Mouse (Mus musculus): Measurements from ENCODE around the gene Elp6. TPM values are rescaled to one million over a fixed set of nuclear protein-coding genes. Genes with fewer than 3 reads are reported as not detected.
A peak's percentile ranks its signal among the peaks of the same experiment; 100 is the strongest.

Gene Elp6
- total and polyA plus RNA-seq, 2 experiments from 2014 or later = 30.5 to 35.5 TPM

DNA sequence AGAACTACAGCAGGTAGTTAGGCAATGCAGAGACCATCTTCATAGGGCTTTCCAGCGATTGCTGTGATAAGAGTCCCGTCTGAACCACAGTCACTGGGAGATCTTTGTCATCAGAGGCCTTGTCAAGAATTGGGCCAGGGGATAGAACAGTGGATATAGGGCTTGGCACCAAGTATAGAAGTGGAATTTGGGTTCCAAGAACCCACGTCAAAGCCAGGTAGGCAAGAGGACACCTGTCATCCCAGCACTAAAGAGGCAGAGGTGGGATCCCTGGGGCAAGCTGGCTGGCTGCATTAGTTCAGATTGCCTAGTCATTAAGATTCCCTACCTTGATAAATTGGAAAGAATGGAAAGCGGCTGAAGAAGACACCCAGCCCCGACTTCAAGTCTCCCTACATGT lies 1.4 kb downstream of the Elp6 start:
- WGBS = 93% methylated on average over 5 of the region's 5 CpGs
- Histone ChIP-seq H3K36me3 (ENCODE audit: insufficient read depth, low read length) (peaks cover 13% of the 10 kb centered on the region), H3K9ac (replicated peaks; ENCODE audit: low read length, poor library complexity, severe bottlenecking) (no peak overlapping the region), H3K4me2 (ENCODE audit: low read depth, low read length, poor library complexity, severe bottlenecking) (no peak overlapping the region), H3K27me3 (ENCODE audit: insufficient read depth, low read length) (no peaks in the 10 kb centered on the region), H3K27ac (ENCODE audit: low read depth, low read length) (peak overlapping the region; percentile 97; the same call in 1 of the 2 replicates), H3K4me1 (ENCODE audit: insufficient read depth, low read length) (peaks cover 5% of the 10 kb centered on the region; the same call in 1 of the 2 replicates), H3K9me3 (ENCODE audit: low read length) (no peaks in the 10 kb centered on the region), H3K4me3 (ENCODE audit: low read depth, low read length) (no peak overlapping the region)
- TF ChIP-seq CTCF (IDR thresholded peaks at IDR 0.05) = no peak
- no peak for ATAC-seq (ENCODE audit: low FRiP score)
- DNase-seq (ENCODE audit: low spot score) = no peak

DNA sequence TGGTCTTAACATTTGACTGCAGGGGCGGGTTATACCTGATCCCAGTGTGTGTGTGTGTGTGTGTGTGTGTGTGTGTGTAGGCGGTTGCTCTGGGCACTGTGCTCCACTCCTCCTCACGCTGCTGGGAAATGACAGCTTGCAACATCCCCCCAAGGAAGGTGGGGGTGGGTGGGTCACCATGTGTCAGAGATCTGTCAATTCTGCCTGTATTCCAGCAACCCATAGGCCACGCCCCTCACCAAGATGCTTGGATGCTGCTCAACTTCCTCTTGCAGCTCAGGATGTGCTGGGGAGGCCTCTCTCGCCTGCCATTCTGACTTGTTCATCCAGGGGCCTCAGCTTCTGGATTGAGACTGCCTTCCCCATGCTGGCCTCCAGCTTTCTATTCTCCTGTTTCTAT lies 9.7 kb downstream of the Elp6 start:
- ATAC-seq (ENCODE audit: low FRiP score) (no peak), DNase-seq (ENCODE audit: low spot score) (no peak)
- Histone ChIP-seq H3K4me1 (ENCODE audit: insufficient read depth, low read length) (no peaks in the 10 kb centered on the region), H3K27ac (ENCODE audit: low read depth, low read length) (no peak overlapping the region), H3K4me3 (ENCODE audit: low read depth, low read length) (no peak overlapping the region), H3K27me3 (ENCODE audit: insufficient read depth, low read length) (no peaks in the 10 kb centered on the region), H3K9ac (replicated peaks; ENCODE audit: low read length, poor library complexity, severe bottlenecking) (no peak overlapping the region), H3K4me2 (ENCODE audit: low read depth, low read length, poor library complexity, severe bottlenecking) (no peak overlapping the region), H3K9me3 (ENCODE audit: low read length) (no peaks in the 10 kb centered on the region), H3K36me3 (ENCODE audit: insufficient read depth, low read length) (peaks cover 43% of the 10 kb centered on the region)
- WGBS = 89% methylated on average over 5 of the region's 5 CpGs
- TF ChIP-seq CTCF (IDR thresholded peaks at IDR 0.05) = no peak

DNA sequence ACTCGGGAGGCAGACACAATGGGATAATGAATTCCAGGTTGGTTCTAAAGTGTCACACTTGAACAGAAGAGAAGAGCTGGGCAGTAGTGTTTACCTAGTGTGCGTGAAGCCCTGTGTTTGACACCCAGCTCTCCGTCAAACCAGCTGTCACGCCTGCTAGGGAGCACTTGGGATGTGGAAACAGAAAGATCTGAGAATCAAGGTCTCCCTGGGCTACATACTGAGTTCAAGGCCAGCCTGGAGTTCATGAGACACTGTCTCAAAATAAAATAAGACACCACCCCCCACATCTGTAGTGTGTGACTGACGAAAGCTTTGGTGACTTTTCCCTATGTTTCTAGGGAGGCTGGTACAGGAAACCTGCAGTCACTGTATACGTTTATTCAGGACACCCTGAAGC lies 10.4 kb downstream of the Elp6 start:
- H3K27ac ChIP-seq (ENCODE audit: low read depth, low read length) = no peak overlapping the region
- peaks cover 43% of the 10 kb centered on the region for H3K36me3 ChIP-seq (ENCODE audit: insufficient read depth, low read length)
- H3K4me2 ChIP-seq (ENCODE audit: low read depth, low read length, poor library complexity, severe bottlenecking) = no peak overlapping the region
- no peaks in the 10 kb centered on the region for H3K27me3 ChIP-seq (ENCODE audit: insufficient read depth, low read length)
- no peak for DNase-seq (ENCODE audit: low spot score)
- WGBS = 91% methylated on average over 6 of the region's 6 CpGs
- H3K4me1 ChIP-seq (ENCODE audit: insufficient read depth, low read length) = no peaks in the 10 kb centered on the region
- no peak overlapping the region for H3K9ac ChIP-seq (replicated peaks; ENCODE audit: low read length, poor library complexity, severe bottlenecking)
- H3K4me3 ChIP-seq (ENCODE audit: low read depth, low read length) = no peak overlapping the region
- no peaks in the 10 kb centered on the region for H3K9me3 ChIP-seq (ENCODE audit: low read length)
- no peak for TF ChIP-seq CTCF (IDR thresholded peaks at IDR 0.05)
- ATAC-seq (ENCODE audit: low FRiP score) = no peak

DNA sequence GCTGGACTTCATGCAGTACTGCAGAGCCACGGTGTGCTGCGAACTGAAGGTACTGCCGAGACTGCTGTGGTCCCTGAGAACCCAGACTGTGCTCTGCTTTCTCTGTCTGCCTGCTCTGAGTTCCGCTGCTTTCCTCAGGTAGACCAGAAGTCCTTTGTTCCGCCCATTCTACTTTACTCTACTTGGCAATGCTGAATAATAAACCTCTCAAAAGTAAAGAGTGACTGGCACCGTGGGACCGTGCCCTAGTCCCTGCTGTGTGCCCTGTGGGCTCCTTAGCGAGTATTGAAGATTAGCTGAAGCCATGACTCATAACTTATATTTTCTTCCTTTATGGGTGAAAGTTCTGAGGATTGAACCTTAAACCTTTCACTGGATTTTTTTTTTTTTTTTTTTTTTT lies 10.9 kb downstream of the Elp6 start:
- Histone ChIP-seq H3K4me3 (ENCODE audit: low read depth, low read length) (no peak overlapping the region), H3K4me1 (ENCODE audit: insufficient read depth, low read length) (no peaks in the 10 kb centered on the region), H3K27ac (ENCODE audit: low read depth, low read length) (no peak overlapping the region), H3K9me3 (ENCODE audit: low read length) (no peaks in the 10 kb centered on the region), H3K27me3 (ENCODE audit: insufficient read depth, low read length) (no peaks in the 10 kb centered on the region), H3K9ac (replicated peaks; ENCODE audit: low read length, poor library complexity, severe bottlenecking) (no peak overlapping the region), H3K4me2 (ENCODE audit: low read depth, low read length, poor library complexity, severe bottlenecking) (no peak overlapping the region), H3K36me3 (ENCODE audit: insufficient read depth, low read length) (peaks cover 42% of the 10 kb centered on the region)
- DNase-seq (ENCODE audit: low spot score) = no peak
- 97% methylated on average over 8 of the region's 8 CpGs for WGBS
- no peak for TF ChIP-seq CTCF (IDR thresholded peaks at IDR 0.05)
- no peak for ATAC-seq (ENCODE audit: low FRiP score)

DNA sequence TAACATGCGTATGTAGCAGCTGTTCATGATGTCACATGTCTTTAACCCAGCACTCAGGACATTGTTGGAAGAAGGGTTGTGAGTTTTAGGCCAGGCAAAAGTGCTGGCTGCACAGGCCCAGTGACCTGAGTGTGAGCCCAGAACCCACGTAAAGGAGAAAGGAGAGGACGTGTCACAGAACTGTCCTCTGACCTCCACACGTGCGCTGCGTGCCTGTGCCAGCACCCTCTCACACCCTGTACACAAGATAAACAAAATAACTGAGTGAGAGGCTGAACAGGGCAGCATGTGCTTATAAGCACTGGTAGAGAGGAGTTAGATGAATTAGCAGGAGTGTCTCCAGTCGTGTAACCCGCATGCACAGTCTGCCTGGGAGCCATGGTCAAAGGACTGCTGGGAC lies 11.5 kb downstream of the Elp6 start:
- no peak for ATAC-seq (ENCODE audit: low FRiP score)
- Histone ChIP-seq H3K9me3 (ENCODE audit: low read length) (no peaks in the 10 kb centered on the region), H3K4me2 (ENCODE audit: low read depth, low read length, poor library complexity, severe bottlenecking) (no peak overlapping the region), H3K36me3 (ENCODE audit: insufficient read depth, low read length) (peaks cover 43% of the 10 kb centered on the region), H3K4me3 (ENCODE audit: low read depth, low read length) (no peak overlapping the region), H3K27me3 (ENCODE audit: insufficient read depth, low read length) (no peaks in the 10 kb centered on the region), H3K9ac (replicated peaks; ENCODE audit: low read length, poor library complexity, severe bottlenecking) (no peak overlapping the region), H3K27ac (ENCODE audit: low read depth, low read length) (no peak overlapping the region), H3K4me1 (ENCODE audit: insufficient read depth, low read length) (no peaks in the 10 kb centered on the region)
- no peak for TF ChIP-seq CTCF (IDR thresholded peaks at IDR 0.05)
- WGBS = 96% methylated on average over 8 of the region's 8 CpGs
- no peak for DNase-seq (ENCODE audit: low spot score)

DNA sequence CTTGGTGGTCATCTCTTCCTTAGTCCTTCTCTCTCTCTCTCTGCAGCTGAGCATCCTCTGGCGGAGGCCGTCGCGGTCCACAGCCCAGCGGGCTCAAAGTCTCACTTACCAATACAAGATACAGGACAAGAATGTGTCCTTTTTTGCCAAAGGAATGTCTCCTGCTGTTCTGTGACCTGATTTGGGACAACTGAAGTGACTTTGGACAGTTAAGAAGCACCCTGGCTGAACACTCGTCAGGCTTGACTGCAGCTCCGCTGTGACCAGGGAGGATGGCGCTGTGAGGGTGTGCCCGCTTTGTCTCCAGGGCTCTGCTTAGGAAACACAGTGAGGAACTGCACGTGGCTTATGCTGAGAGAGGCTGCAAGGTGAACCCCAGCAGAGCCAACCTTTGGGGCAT lies 15.8 kb downstream of the Elp6 start:
- Histone ChIP-seq H3K4me3 (ENCODE audit: low read depth, low read length) (no peak overlapping the region), H3K4me1 (ENCODE audit: insufficient read depth, low read length) (no peaks in the 10 kb centered on the region), H3K36me3 (ENCODE audit: insufficient read depth, low read length) (peaks cover 20% of the 10 kb centered on the region), H3K9ac (replicated peaks; ENCODE audit: low read length, poor library complexity, severe bottlenecking) (no peak overlapping the region), H3K9me3 (ENCODE audit: low read length) (no peaks in the 10 kb centered on the region), H3K4me2 (ENCODE audit: low read depth, low read length, poor library complexity, severe bottlenecking) (no peak overlapping the region), H3K27me3 (ENCODE audit: insufficient read depth, low read length) (no peaks in the 10 kb centered on the region), H3K27ac (ENCODE audit: low read depth, low read length) (no peak overlapping the region)
- WGBS = 74% methylated on average over 10 of the region's 10 CpGs
- no peak for ATAC-seq (ENCODE audit: low FRiP score)
- no peak for DNase-seq (ENCODE audit: low spot score)
- no peak for TF ChIP-seq CTCF (IDR thresholded peaks at IDR 0.05)
